Mouse (Mus musculus) kidney, adult 2 months (tissue): ENCODE results near the gene Slc13a3.

ENCODE experiments used
- CTCF ChIP-seq: fragments of 200-500 bp; conservative IDR thresholded peaks from 2 replicates; pipeline ENCODE4 v1.5.1; 2011; ENCODE audit warnings: low read depth, mild to moderate bottlenecking, control low read depth, low read length, moderate library complexity, mixed read lengths; ENCODE audit not compliant: insufficient read depth, insufficient read length
- POLR2A ChIP-seq: fragments of 200-500 bp; IDR thresholded peaks from one replicate; pipeline ENCODE4 v1.6.1; 2011; ENCODE audit warnings: low read depth, low read length, control low read depth

GRCm38 (mm10) chr2:165486881-165487535, 14.0 kb upstream of the Slc13a3 start:
- TF ChIP-seq POLR2A (no peak), CTCF (peak; percentile 99; the same call in 1 of the 2 replicates)
